Mouse (Mus musculus) forebrain, embryonic 11.5 days (tissue): Measurements from ENCODE around the gene Ptprq. TPM values are rescaled to one million over a fixed set of nuclear protein-coding genes. Genes with fewer than 3 reads are reported as not detected.

Experiments used
- ATAC-seq: fragments of 200-750 bp; cut with Nextera tagmentation; replicated peaks from 2 replicates; pipeline ENCODE4 v1.8.0; 2017; ENCODE audit warnings: moderate TSS enrichment; ENCODE audit not compliant: low FRiP score
- DNase-seq: peaks from one replicate; pipeline ENCODE4 v3.0.0-alpha.2; 2017; ENCODE audit warnings: low spot score
- H3K27ac ChIP-seq: fragments of 300-500 bp; sonication (generic); 2 replicates; pipeline ENCODE4 v1.5.1; 2014; ENCODE audit warnings: low read depth, low read length
- H3K27me3 ChIP-seq: fragments of 300-500 bp; sonication (generic); 2 replicates; pipeline ENCODE4 v1.6.1; 2014; ENCODE audit warnings: mild to moderate bottlenecking, low read length, mixed read lengths; ENCODE audit not compliant: control insufficient read depth, insufficient read depth
- H3K36me3 ChIP-seq: fragments of 300-500 bp; sonication (generic); 2 replicates; pipeline ENCODE4 v1.6.1; 2014; ENCODE audit warnings: mild to moderate bottlenecking, low read length, moderate library complexity, mixed read lengths; ENCODE audit not compliant: control insufficient read depth, insufficient read depth
- H3K4me1 ChIP-seq: fragments of 300-500 bp; sonication (generic); replicated peaks from 2 replicates; pipeline ENCODE4 v1.6.1; 2014; ENCODE audit warnings: low read length, mixed read lengths; ENCODE audit not compliant: control insufficient read depth, insufficient read depth
- H3K4me2 ChIP-seq: fragments of 300-500 bp; sonication (generic); 2 replicates; pipeline ENCODE4 v1.6.1; 2014; ENCODE audit warnings: low read depth, mild to moderate bottlenecking, low read length, moderate library complexity, mixed read lengths; ENCODE audit not compliant: severe bottlenecking
- H3K4me3 ChIP-seq: fragments of 300-500 bp; sonication (generic); 2 replicates; pipeline ENCODE4 v1.5.1; 2014; ENCODE audit warnings: low read depth, low read length
- H3K9ac ChIP-seq: fragments of 300-500 bp; sonication (generic); 2 replicates; pipeline ENCODE4 v1.6.1; 2014; ENCODE audit warnings: low read length
- H3K9me3 ChIP-seq: fragments of 300-500 bp; sonication (generic); 2 replicates; pipeline ENCODE4 v1.6.1; 2016; ENCODE audit warnings: low read length, mixed read lengths; ENCODE audit not compliant: control insufficient read depth
- WGBS: fragments of 180-500 bp; shearing (Covaris S2); extraction: QIAGEN DNeasy Blood & Tissue Kit; methylation state at CpG from one replicate; pipeline ENCODE4 v1.1.7; 2014; 5-methylcytosine and 5-hydroxymethylcytosine counted together
- polyA plus RNA-seq: library from polyadenylated mRNA; unstranded; fragments of >200 nt; fragmentation: Nextera tagmentation; extraction: Ambion mirVana; gene quantifications from 2 replicates; pipeline ENCODE4 v1.2.1, GENCODE M21; 2014

Gene Ptprq
- polyA plus RNA-seq, 1 experiment from 2014 or later: not detected

DNA sequence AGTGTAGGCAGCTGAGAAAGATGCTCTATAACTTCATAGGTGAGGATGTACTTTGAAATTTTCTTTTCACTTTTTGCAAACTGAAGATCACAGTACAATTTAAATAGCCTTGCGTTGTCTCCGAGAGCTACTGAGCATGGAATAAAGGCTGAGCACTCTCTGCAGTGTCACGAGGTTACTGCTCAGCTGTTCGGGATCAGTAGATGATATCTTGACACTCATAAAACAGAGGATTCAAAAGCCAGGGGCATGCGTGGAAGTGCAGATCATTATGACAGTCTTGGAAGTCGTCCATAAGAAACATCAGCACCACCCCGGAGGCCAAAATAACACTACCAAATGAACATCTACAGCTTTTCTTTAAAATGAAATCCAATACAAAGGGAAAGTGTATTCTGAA, 203.2 kb downstream of the Ptprq start:
- no peak for DNase-seq
- H3K9ac ChIP-seq: no peak overlapping the region
- no peaks in the 10 kb centered on the region for H3K27me3 ChIP-seq
- no peak overlapping the region for H3K4me3 ChIP-seq
- no peak overlapping the region for H3K4me2 ChIP-seq
- 86% methylated on average over 7 of the region's 7 CpGs for WGBS
- no peaks in the 10 kb centered on the region for H3K36me3 ChIP-seq
- ATAC-seq: no peak
- no peaks in the 10 kb centered on the region for H3K4me1 ChIP-seq
- H3K9me3 ChIP-seq: no peaks in the 10 kb centered on the region
- no peak overlapping the region for H3K27ac ChIP-seq

DNA sequence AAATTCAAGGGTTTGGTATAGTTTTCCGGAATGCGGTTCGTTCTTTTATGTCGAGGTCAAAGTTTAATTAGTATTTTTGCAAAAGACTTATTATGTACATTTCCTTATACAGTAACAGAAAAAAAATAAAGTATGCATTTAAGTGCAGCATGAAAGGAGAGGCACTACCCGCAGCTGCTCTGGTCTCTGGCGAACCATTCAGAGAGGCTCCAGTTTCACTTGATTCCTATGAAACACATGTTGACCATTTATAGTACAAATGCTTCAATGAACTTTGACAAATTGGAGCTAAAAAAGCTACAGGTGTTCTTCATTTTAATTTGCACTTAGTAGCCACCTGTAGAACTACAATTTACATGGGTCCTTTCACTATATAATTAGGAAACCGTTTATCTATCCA, 205.1 kb downstream of the Ptprq start:
- 80% methylated on average over 7 of the region's 7 CpGs for WGBS
- no peak overlapping the region for H3K27ac ChIP-seq
- no peaks in the 10 kb centered on the region for H3K9me3 ChIP-seq
- H3K36me3 ChIP-seq: no peaks in the 10 kb centered on the region
- no peaks in the 10 kb centered on the region for H3K27me3 ChIP-seq
- no peak overlapping the region for H3K4me3 ChIP-seq
- DNase-seq: no peak
- no peak overlapping the region for H3K9ac ChIP-seq
- H3K4me2 ChIP-seq: no peak overlapping the region
- ATAC-seq: no peak
- no peaks in the 10 kb centered on the region for H3K4me1 ChIP-seq

DNA sequence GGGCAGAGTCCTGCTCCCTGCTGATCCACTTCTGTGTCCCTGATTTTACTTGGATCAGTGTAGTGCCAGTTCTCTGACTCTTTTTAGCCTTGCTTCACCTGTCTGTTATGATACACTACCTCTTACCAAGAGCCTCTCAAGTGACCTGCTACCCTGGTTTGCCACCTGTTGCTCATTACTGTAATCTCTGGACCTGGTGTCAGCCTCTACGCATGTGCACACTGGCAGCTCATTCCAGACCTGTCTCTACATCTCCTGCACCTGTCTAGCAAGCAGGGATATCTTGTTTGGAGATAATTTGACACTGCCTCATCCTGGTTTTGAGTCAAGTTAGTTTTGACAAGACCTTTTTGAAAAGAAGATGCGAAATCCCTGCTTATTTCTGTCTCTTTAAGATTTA, 213.5 kb downstream of the Ptprq start:
- Histone ChIP-seq H3K27ac (no peak overlapping the region), H3K4me2 (no peak overlapping the region), H3K4me3 (no peak overlapping the region), H3K36me3 (no peaks in the 10 kb centered on the region), H3K9me3 (no peaks in the 10 kb centered on the region), H3K27me3 (no peaks in the 10 kb centered on the region), H3K9ac (no peak overlapping the region), H3K4me1 (no peaks in the 10 kb centered on the region)
- WGBS: 86% methylated on average over 2 of the region's 2 CpGs
- DNase-seq (no peak), ATAC-seq (no peak)

DNA sequence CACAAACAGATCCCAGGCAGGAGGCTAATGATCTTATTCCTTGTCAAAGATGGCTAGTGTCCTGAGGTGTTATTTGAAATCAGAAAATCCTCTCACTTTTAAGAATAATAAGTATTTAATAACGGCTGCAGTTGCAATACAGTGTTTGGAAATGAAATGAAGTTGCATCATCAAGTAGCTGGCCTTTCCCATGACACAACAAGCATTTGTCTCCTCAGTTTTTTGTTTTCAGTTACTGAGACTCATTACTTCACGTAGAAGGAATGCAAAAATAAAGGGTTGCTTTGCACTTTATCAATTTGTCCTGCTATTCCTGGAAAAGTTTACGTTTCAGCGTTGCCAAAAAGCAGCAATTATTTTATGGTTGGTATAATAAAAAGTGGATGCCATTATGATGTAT, 216.4 kb downstream of the Ptprq start:
- Histone ChIP-seq H3K9ac (no peak overlapping the region), H3K4me3 (no peak overlapping the region), H3K27me3 (no peaks in the 10 kb centered on the region), H3K9me3 (no peaks in the 10 kb centered on the region), H3K36me3 (no peaks in the 10 kb centered on the region), H3K4me1 (no peaks in the 10 kb centered on the region), H3K27ac (no peak overlapping the region), H3K4me2 (no peak overlapping the region)
- ATAC-seq: no peak
- no peak for DNase-seq
- 77% methylated on average over 4 of the region's 4 CpGs for WGBS

DNA sequence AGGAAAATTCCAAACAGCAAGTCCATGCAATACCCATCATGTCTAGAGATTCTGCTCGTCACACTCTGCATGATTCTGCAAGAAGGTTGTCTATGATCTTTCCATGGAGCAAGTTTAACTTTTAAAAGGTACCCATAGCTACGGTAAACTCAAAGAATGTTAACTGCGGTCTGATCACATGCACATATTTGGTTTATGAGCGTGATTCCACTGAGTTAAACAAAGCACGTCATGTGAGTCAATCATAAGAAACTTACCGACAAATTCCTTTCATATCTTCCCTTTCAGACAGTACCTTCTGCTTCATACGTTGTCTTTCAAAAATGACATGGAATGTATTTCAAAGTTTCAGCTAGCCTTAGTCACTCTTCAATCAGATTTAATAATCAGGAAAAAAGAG, 217.7 kb downstream of the Ptprq start:
- no peak for DNase-seq
- no peak for ATAC-seq
- Histone ChIP-seq H3K4me1 (no peaks in the 10 kb centered on the region), H3K9ac (no peak overlapping the region), H3K9me3 (no peaks in the 10 kb centered on the region), H3K4me3 (no peak overlapping the region), H3K4me2 (no peak overlapping the region), H3K36me3 (no peaks in the 10 kb centered on the region), H3K27ac (no peak overlapping the region), H3K27me3 (no peaks in the 10 kb centered on the region)
- 90% methylated on average over 7 of the region's 7 CpGs for WGBS

DNA sequence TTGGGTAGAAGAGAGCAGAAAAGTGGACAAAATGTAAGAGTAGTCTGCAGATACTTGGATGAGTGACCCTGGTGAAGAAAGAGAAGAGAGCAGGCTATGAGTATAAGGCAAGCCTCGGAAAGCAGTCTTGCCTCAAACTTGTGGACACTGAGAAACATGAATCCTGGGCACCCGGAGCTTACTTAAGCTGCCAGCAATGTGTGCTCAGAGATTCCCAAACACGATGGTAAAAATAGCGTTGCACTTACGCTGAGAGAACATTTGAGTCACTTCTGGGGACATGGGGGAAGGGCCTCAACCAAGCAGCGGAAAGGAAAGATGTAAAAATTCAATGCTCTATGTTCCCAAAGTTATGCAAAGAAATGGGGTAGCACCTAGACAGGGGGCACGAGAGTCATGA, 220.2 kb downstream of the Ptprq start:
- Histone ChIP-seq H3K4me3 (no peak overlapping the region), H3K9ac (no peak overlapping the region), H3K27me3 (no peaks in the 10 kb centered on the region), H3K4me1 (no peaks in the 10 kb centered on the region), H3K4me2 (no peak overlapping the region), H3K36me3 (no peaks in the 10 kb centered on the region), H3K27ac (no peak overlapping the region), H3K9me3 (no peaks in the 10 kb centered on the region)
- no peak for ATAC-seq
- DNase-seq: no peak
- WGBS: 89% methylated on average over 7 of the region's 7 CpGs

DNA sequence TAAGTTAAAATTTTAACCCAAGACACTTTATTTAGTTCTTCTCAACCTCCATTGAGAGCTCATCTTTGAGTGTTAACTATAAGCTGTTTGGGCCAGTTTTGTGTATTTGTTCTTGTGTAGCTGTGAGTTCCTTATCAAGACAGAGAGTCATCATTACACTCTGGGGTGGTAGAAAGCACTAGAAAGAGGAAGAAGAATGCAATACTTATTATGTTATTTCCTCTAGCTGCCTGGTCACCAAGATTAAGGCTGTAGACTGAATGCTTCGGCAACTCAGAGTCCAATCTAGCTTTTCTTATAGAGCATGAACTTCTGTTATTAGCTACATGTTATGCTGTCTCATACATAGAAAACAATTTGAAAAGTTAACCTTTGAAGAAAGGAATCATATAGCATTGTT, 223.4 kb downstream of the Ptprq start:
- Histone ChIP-seq H3K9me3 (no peaks in the 10 kb centered on the region), H3K9ac (no peak overlapping the region), H3K4me2 (no peak overlapping the region), H3K36me3 (no peaks in the 10 kb centered on the region), H3K4me3 (no peak overlapping the region), H3K27ac (no peak overlapping the region), H3K4me1 (no peaks in the 10 kb centered on the region), H3K27me3 (no peaks in the 10 kb centered on the region)
- 88% methylated on average over 1 of the region's 1 CpGs for WGBS
- DNase-seq: no peak
- ATAC-seq: no peak

DNA sequence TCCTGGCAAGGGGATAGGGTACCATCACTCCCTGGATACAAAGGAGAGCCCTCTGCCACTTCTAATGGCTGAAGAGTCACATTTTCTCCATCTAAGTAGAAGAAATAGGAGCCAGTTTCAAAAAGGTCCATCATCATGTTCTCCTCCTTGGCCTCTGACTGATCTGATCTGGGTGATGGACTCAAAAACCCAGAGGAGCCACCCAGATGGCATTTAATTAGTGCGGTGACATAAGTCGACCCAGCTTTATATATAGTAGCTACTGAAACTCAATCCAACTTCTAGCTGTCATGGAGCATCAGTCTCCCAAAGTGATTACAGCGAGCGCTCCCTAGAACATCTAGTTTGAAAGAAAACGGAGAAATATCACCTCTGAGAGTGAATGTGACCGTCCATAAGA, 225.3 kb downstream of the Ptprq start, which contains the start of gene Myf6:
Gene Myf6 (minus strand): TSS at position 170 of the 400 bp plus-strand sequence.
- Histone ChIP-seq H3K27ac (no peak within 1 kb of the TSS), H3K4me2 (peak within 1 kb of the TSS; percentile 42; the same call in 1 of the 2 replicates), H3K27me3 (no peaks in the 10 kb centered on the region), H3K4me1 (no peaks in the 10 kb centered on the region), H3K9me3 (no peaks in the 10 kb centered on the region), H3K36me3 (no peaks in the 10 kb centered on the region), H3K9ac (no peak within 1 kb of the TSS; the same call in 1 of the 2 replicates), H3K4me3 (no peak within 1 kb of the TSS)
- ATAC-seq (no peak), DNase-seq (no peak)
- WGBS: 88% methylated on average over 6 of the region's 6 CpGs

DNA sequence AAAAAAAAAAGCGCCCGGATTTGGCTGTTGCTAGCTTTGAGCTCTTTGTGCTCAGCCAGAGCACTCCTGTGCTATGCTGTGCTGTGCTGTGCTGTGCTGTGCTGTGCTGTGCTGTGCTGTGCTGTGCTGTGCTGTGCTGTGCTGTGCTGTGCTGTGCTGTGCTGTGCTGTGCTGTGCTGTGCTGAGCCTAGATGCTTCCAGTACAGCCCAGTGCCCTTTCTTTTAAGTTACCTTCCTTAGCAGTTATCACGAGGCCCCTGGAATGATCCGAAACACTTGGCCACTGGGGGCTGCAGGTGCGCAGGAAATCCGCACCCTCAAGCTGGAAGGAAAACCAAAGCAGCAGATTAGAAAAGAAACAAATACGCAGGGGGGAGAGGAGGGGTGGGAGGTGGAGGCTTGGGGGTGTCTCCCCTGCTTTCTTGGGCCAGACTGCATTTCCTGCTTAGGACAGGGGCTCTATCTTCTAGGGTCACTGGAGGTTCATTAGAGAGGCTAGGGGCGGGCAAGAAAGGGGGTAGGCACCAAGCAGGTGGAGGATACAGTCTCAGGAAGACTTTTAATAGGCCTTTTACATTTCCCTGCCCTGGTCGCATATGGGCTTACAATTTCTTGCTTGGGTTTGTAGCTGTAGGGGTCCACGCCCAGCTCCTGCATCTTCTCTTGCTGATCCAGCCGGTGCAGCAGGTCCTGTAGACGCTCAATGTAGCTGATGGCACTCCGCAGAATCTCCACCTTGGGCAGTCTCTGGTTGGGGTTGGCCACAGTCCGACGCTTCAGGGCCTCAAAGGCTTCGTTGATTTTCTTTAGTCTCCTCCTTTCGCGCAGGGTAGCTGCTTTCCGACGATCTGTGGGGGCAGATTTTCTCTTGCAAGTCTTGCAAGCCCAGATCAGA, 226.0 kb downstream of the Ptprq start:
- H3K4me1 ChIP-seq: no peaks in the 10 kb centered on the region
- H3K4me2 ChIP-seq: peak overlapping the region; percentile 42
- DNase-seq: peak; percentile 48
- H3K9me3 ChIP-seq: no peaks in the 10 kb centered on the region
- no peaks in the 10 kb centered on the region for H3K27me3 ChIP-seq
- no peak overlapping the region for H3K27ac ChIP-seq
- peak overlapping the region; percentile 11; the same call in 1 of the 2 replicates for H3K4me3 ChIP-seq
- ATAC-seq: peak; percentile 71
- H3K36me3 ChIP-seq: no peaks in the 10 kb centered on the region
- WGBS: 45% methylated on average over 20 of the region's 20 CpGs
- H3K9ac ChIP-seq: peak overlapping the region; percentile 32; the same call in 1 of the 2 replicates
